Comparison of ENCODE assay signal across 28 mouse cellular contexts in genomic region chr9:47891721-47892120, GRCm38 (mm10).
DNase-seq lines count a peak whose midpoint lies in the region; ATAC-seq and TF ChIP-seq lines count a peak whose summit lies in the region.
"Had no signal": no experiment of that assay in that cellular context is flagged by ENCODE, and none has a peak within 500 bp of the region (broad histone marks: within the 10 kb centered on the region; RNA-seq: fewer than 3 reads in every experiment).

No protein-coding gene starts in this region.

- no peak for TF ChIP-seq EP300 in liver, embryonic 14.5 days (IDR thresholded peaks at IDR 0.05; ENCODE audit: low read depth)

- no peak for TF ChIP-seq POLR2A in thymus, adult 2 months (IDR thresholded peaks at IDR 0.05; ENCODE audit: control insufficient read depth, extremely low read depth, insufficient read depth, low read length, poor library complexity)

- 0 out of 2 replicates have a peak, but pooled peaks have one; percentile 4 for TF ChIP-seq CTCF in liver, embryonic 14.5 days (IDR thresholded peaks at IDR 0.05; ENCODE audit: low read depth)
- TF ChIP-seq CTCF in thymus, adult 2 months (IDR thresholded peaks at IDR 0.05; ENCODE audit: borderline replicate concordance, control insufficient read depth, extremely low read depth, insufficient read depth, low read length, poor library complexity), result no peak

- no peak overlapping the region for H3K27ac ChIP-seq in liver, embryonic 14.5 days
- H3K27ac ChIP-seq in liver, embryonic 12.5 days, result no peak overlapping the region
- no peak overlapping the region for H3K27ac ChIP-seq in thymus, adult 2 months (ENCODE audit: control insufficient read depth, insufficient read depth, low read length)
- H3K27ac ChIP-seq in forebrain, embryonic 12.5 days, result no peak overlapping the region
- H3K27ac ChIP-seq: embryonic facial prominence, embryonic 13.5 days; forebrain, embryonic 13.5 days; gastrocnemius, adult 2 months; heart, embryonic 15.5 days; hindbrain, embryonic 13.5 days; limb, embryonic 10.5 days; midbrain, embryonic 12.5 days had no signal

- no peaks in the 10 kb centered on the region for H3K4me1 ChIP-seq in liver, embryonic 14.5 days (replicated peaks; ENCODE audit: control insufficient read depth in 2 of 2, insufficient read depth in 2 of 2, low read length in 1 of 2)
- H3K4me1 ChIP-seq in liver, embryonic 12.5 days, result 0 out of 2 replicates have a peak, but pooled peaks cover 10% of the 10 kb centered on the region
- H3K4me1 ChIP-seq in thymus, adult 2 months (replicated peaks; ENCODE audit: control insufficient read depth, insufficient read depth, low read length), result no peaks in the 10 kb centered on the region; the same call in 1 of the 2 replicates
- peaks cover 7% of the 10 kb centered on the region; the same call in 1 of the 2 replicates for H3K4me1 ChIP-seq in forebrain, embryonic 12.5 days
- H3K4me1 ChIP-seq: heart, embryonic 15.5 days had no signal

- H3K36me3 ChIP-seq in liver, embryonic 14.5 days (replicated peaks; ENCODE audit: control insufficient read depth, insufficient read depth, low read depth), result no peaks in the 10 kb centered on the region
- no peaks in the 10 kb centered on the region for H3K36me3 ChIP-seq in liver, embryonic 12.5 days
- no peaks in the 10 kb centered on the region for H3K36me3 ChIP-seq in thymus, adult 2 months (ENCODE audit: control insufficient read depth, insufficient read depth, low read length)
- no peaks in the 10 kb centered on the region for H3K36me3 ChIP-seq in forebrain, embryonic 12.5 days (replicated peaks)
- H3K36me3 ChIP-seq: embryonic facial prominence, embryonic 13.5 days; heart, embryonic 15.5 days; hindbrain, embryonic 13.5 days; limb, embryonic 10.5 days; midbrain, embryonic 12.5 days had no signal

- H3K27me3 ChIP-seq in liver, embryonic 14.5 days (ENCODE audit: control insufficient read depth, insufficient read depth, low read length), result no peaks in the 10 kb centered on the region
- no peaks in the 10 kb centered on the region for H3K27me3 ChIP-seq in liver, embryonic 12.5 days (replicated peaks)
- H3K27me3 ChIP-seq in thymus, adult 2 months (ENCODE audit: control insufficient read depth, insufficient read depth, low read length), result no peaks in the 10 kb centered on the region
- peaks cover 68% of the 10 kb centered on the region for H3K27me3 ChIP-seq in forebrain, embryonic 12.5 days
- H3K27me3 ChIP-seq: embryonic facial prominence, embryonic 13.5 days; heart, embryonic 15.5 days had no signal

- no peak for DNase-seq in liver, embryonic 14.5 days (ENCODE audit: low read depth in 3 of 3, low spot score in 3 of 3)
- DNase-seq in R1 (ENCODE audit: low read depth, low spot score), result peak; percentile 82
- DNase-seq in thymus, adult 2 months, result peak; percentile 58
- peak; percentile 86 for DNase-seq in thymus, postnatal 4 days
- no peak for DNase-seq in right cerebral cortex, postnatal 4 days
- DNase-seq: adrenal gland, adult 2 months; cerebellum, adult 2 months; cerebellum, postnatal 36 days; embryo, embryonic 11 days; gastrocnemius, adult 2 months; heart, postnatal 36 days; kidney, adult 2 months; kidney, postnatal 10 days; liver; liver, postnatal 0 days; lung, postnatal 10 days; retina, postnatal 1 day; right cerebral cortex, postnatal 25 days had no signal

- H3K4me3 ChIP-seq in liver, embryonic 14.5 days (ENCODE audit: insufficient read depth in 1 of 2, low read depth in 2 of 2, low read length in 2 of 2), result no peak overlapping the region
- H3K4me3 ChIP-seq in liver, embryonic 12.5 days, result no peak overlapping the region
- H3K4me3 ChIP-seq in thymus, adult 2 months (ENCODE audit: control insufficient read depth, insufficient read depth, low read length), result no peak overlapping the region
- H3K4me3 ChIP-seq in forebrain, embryonic 12.5 days (replicated peaks), result no peak overlapping the region
- H3K4me3 ChIP-seq: embryonic facial prominence, embryonic 13.5 days; erythroblast, embryonic 14.5 days; forebrain, embryonic 13.5 days; gastrocnemius, adult 2 months; heart, embryonic 15.5 days; hindbrain, embryonic 13.5 days; limb, embryonic 10.5 days; midbrain, embryonic 12.5 days had no signal

- H3K4me2 ChIP-seq in liver, embryonic 14.5 days (ENCODE audit: low read depth), result no peak overlapping the region
- no peak overlapping the region for H3K4me2 ChIP-seq in liver, embryonic 12.5 days
- H3K4me2 ChIP-seq in forebrain, embryonic 12.5 days, result no peak overlapping the region
- H3K4me2 ChIP-seq: embryonic facial prominence, embryonic 13.5 days; forebrain, embryonic 13.5 days; heart, embryonic 15.5 days; hindbrain, embryonic 13.5 days; midbrain, embryonic 12.5 days had no signal

- no peak for ATAC-seq in liver, embryonic 14.5 days (ENCODE audit: insufficient read depth)
- ATAC-seq in liver, embryonic 12.5 days, result no peak
- no peak for ATAC-seq in forebrain, embryonic 12.5 days (ENCODE audit: low FRiP score)
- ATAC-seq: CD4-positive, CD25-positive, alpha-beta regulatory T cell, adult 4 months; forebrain, embryonic 13.5 days; liver, postnatal 0 days had no signal

- WGBS in liver, embryonic 14.5 days (ENCODE audit: insufficient replicate concordance), result 61% methylated on average over 8 of the region's 8 CpGs
- 68% methylated on average over 8 of the region's 8 CpGs for WGBS in liver, embryonic 12.5 days (ENCODE audit: insufficient replicate concordance)
- 89% methylated on average over 8 of the region's 8 CpGs for WGBS in thymus, adult 2 months
- WGBS in forebrain, embryonic 12.5 days, result 81% methylated on average over 8 of the region's 8 CpGs

- no peak overlapping the region for H3K9ac ChIP-seq in liver, embryonic 14.5 days (replicated peaks)
- no peak overlapping the region for H3K9ac ChIP-seq in liver, embryonic 12.5 days
- H3K9ac ChIP-seq in forebrain, embryonic 12.5 days, result no peak overlapping the region
- H3K9ac ChIP-seq: embryonic facial prominence, embryonic 13.5 days; forebrain, embryonic 13.5 days; heart, embryonic 15.5 days; hindbrain, embryonic 13.5 days; liver, postnatal 0 days; midbrain, embryonic 12.5 days had no signal

- no peaks in the 10 kb centered on the region for H3K9me3 ChIP-seq in liver, embryonic 14.5 days (ENCODE audit: control insufficient read depth, low read length)
- H3K9me3 ChIP-seq in liver, embryonic 12.5 days (replicated peaks), result no peaks in the 10 kb centered on the region
- H3K9me3 ChIP-seq in forebrain, embryonic 12.5 days, result no peaks in the 10 kb centered on the region
- H3K9me3 ChIP-seq: embryonic facial prominence, embryonic 13.5 days; forebrain, embryonic 13.5 days; heart, embryonic 15.5 days; hindbrain, embryonic 13.5 days; limb, embryonic 10.5 days; midbrain, embryonic 12.5 days had no signal

Comparison
In these comparisons a context has a peak if more than half of its experiments do, and no peak if none do; other contexts are left out.
1. DNase-seq: peak in R1 (single experiment), thymus, adult 2 months (single experiment) and thymus, postnatal 4 days (single experiment); none in liver, embryonic 14.5 days (0 of 3) and right cerebral cortex, postnatal 4 days (single experiment).